14 mouse cellular contexts compared by ENCODE assay signal in the genomic region with DNA sequence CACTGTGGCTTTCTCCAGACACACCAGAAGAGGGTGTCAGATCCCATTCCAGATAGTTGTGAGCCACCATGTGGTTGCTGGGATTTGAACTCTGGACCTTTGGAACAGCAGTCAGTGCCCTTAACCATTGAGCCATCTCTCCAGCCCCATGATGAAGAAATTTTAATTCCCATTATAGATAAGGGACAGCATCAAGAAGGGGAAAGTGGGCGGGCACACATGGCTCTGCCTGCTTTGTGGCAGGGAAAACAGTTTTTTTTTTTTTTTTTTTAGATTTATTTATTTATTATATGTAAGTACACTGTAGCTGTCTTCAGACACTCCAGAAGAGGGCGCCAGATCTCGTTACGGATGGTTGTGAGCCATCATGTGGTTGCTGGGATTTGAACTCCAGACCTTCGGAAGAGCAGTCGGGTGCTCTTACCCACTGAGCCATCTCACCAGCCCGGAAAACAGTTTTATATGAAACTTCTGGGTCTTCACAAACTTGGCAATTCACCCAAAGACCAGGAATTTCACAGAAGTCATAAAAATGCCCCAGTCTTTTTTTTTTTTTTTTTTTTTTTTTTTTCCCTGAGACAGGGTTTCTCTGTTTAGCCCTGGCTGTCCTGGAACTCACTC. TPM values are rescaled to one million over a fixed set of nuclear protein-coding genes. Genes with fewer than 3 reads are reported as not detected.
"Had no signal": no experiment of that assay in that cellular context is flagged by ENCODE, and none has a peak within 500 bp of the region (broad histone marks: within the 10 kb centered on the region; RNA-seq: fewer than 3 reads in every experiment).

No protein-coding gene starts in this region.

RNA-seq across cellular contexts. Expression of a gene that starts 4.5 kb away (rescaled TPM):
- total RNA-seq: layer of hippocampus, adult 18-20 months; layer of hippocampus, postnatal 25 days; left cerebral cortex, adult 18-20 months; left cerebral cortex, postnatal 10 days; left cerebral cortex, postnatal 36 days; megakaryocyte progenitor cell, adult 5-6 weeks; megakaryocyte-erythroid progenitor cell, adult 5-6 weeks had no signal
- polyA plus RNA-seq: limb, embryonic 11.5 days; midbrain, embryonic 11.5 days; midbrain, embryonic 14.5 days; neural tube, embryonic 12.5 days; neural tube, embryonic 15.5 days; thymus, postnatal 0 days had no signal

RNA-seq across cellular contexts. Expression of a gene that starts 19.0 kb away (rescaled TPM):
- total RNA-seq: layer of hippocampus, adult 18-20 months; layer of hippocampus, postnatal 25 days; left cerebral cortex, adult 18-20 months; left cerebral cortex, postnatal 10 days; left cerebral cortex, postnatal 36 days had no signal
- polyA plus RNA-seq: midbrain, embryonic 14.5 days; neural tube, embryonic 15.5 days had no signal

RNA-seq across cellular contexts. Expression of a gene that starts 25.6 kb away (rescaled TPM):
- total RNA-seq: layer of hippocampus, adult 18-20 months; left cerebral cortex, adult 18-20 months; megakaryocyte-erythroid progenitor cell, adult 5-6 weeks had no signal
- polyA plus RNA-seq: limb, embryonic 11.5 days; liver, embryonic 15.5 days; midbrain, embryonic 11.5 days; midbrain, embryonic 14.5 days had no signal
